Mouse (Mus musculus): ENCODE measurements around the gene Actrt1.

The Actrt1 gene

DNA sequence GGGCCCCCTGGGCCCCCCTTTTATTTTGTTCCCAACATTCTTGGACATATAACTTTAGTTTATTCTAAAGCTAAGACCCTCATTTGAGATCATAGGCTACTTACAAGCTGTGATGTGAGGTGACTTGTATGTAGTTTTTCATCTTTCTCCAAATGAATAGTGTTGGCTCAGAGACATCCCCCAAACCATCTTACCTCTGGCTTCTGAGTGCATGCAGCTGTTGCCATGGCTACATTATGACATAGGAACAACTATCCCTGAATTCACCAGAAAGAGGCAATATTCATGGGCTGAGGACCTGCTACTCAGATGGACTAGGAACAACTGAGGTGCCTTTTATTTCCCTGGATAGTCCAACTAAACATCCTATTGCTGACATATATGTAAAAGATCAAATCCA is at the start of gene Actrt1:
Gene Actrt1, plus strand, starts transcription at position 301 of the 400 bp plus-strand sequence.
- no peak for DNase-seq (ENCODE audit: low spot score in 2 of 2)

DNA sequence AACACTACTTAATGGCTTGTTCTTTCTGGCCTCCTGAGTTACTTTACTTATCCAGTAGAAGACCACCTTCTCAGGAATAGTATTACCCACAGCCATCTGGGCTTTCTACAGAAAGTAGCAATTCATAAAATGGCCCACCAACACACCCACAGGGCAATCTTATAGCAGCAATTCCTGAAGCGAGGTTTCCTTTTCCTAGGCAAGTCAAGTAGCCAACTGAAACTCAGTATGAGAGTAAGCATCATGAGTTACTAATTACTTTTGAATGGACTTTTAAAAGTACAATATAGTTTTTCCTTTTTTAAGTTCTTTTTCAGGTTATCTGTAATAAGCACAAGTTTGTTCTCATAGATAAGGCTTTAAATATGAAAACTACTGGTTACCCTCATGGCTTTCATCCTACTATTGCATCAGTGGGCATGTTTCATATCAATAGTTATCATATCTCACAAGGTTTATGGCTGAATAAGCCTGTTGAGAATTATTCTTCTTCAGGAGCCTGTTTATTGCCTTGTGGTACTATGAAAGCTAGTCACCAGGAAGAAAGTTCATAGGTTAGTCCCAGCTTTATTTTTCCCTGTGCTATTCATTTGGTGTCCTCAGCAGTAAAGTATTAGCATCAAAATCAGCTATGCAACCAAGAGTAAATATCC is 2.8 kb downstream of the Actrt1 start:
- no peak for DNase-seq (ENCODE audit: low spot score in 2 of 2)

Measured in thymus, postnatal 10 days (tissue).